13 mouse cellular contexts compared by ENCODE assay signal in genomic region chr2:90566773-90567528, GRCm38 (mm10). TPM values are rescaled to one million over a fixed set of nuclear protein-coding genes. Genes with fewer than 3 reads are reported as not detected.
DNase-seq lines count a peak whose midpoint lies in the region; ATAC-seq lines count a peak whose summit lies in the region.
"Had no signal": no experiment of that assay in that cellular context is flagged by ENCODE, and none has a peak within 500 bp of the region (broad histone marks: within the 10 kb centered on the region; RNA-seq: fewer than 3 reads in every experiment).

No protein-coding gene starts in this region.

- H3K27me3 ChIP-seq in liver, embryonic 16.5 days (ENCODE audit: control insufficient read depth, insufficient read depth, low read depth, low read length): no peaks in the 10 kb centered on the region
- H3K27me3 ChIP-seq: lung, embryonic 15.5 days; neural tube, embryonic 15.5 days had no signal

- H3K9ac ChIP-seq in liver, embryonic 16.5 days (ENCODE audit: low read depth, low read length): no peak overlapping the region
- H3K9ac ChIP-seq: lung, embryonic 15.5 days; neural tube, embryonic 15.5 days had no signal

- no peaks in the 10 kb centered on the region for H3K9me3 ChIP-seq in liver, embryonic 16.5 days (replicated peaks; ENCODE audit: control insufficient read depth, low read length)
- H3K9me3 ChIP-seq: lung, embryonic 15.5 days; neural tube, embryonic 15.5 days had no signal

- H3K36me3 ChIP-seq in liver, embryonic 16.5 days (ENCODE audit: control insufficient read depth, insufficient read depth): no peaks in the 10 kb centered on the region
- H3K36me3 ChIP-seq: lung, embryonic 15.5 days; neural tube, embryonic 15.5 days had no signal

- H3K4me3 ChIP-seq in liver, embryonic 16.5 days (ENCODE audit: low read depth, low read length): no peak overlapping the region
- H3K4me3 ChIP-seq: lung, embryonic 15.5 days; neural tube, embryonic 15.5 days had no signal

- H3K4me2 ChIP-seq in liver, embryonic 16.5 days (ENCODE audit: low read depth, low read length): no peak overlapping the region
- H3K4me2 ChIP-seq: lung, embryonic 15.5 days; neural tube, embryonic 15.5 days had no signal

- H3K27ac ChIP-seq in liver, embryonic 16.5 days (ENCODE audit: low read length): peak overlapping the region; percentile 85
- H3K27ac ChIP-seq: lung, embryonic 15.5 days; neural tube, embryonic 15.5 days had no signal

- peak; percentile 30 for DNase-seq in adrenal gland, postnatal 25 days
- DNase-seq in adrenal gland, adult (ENCODE audit: inconsistent age in 2 of 2, low spot score in 1 of 2): no peak
- DNase-seq in ovary, postnatal 14 days (ENCODE audit: low spot score): peak; percentile 21
- DNase-seq in ovary, postnatal 36 days (ENCODE audit: low spot score): no peak
- peak; percentile 67 for DNase-seq in kidney, adult 11 months
- DNase-seq in lung, postnatal 14 days: no peak
- no peak for DNase-seq in gastrocnemius, postnatal 4 days (ENCODE audit: low spot score in 2 of 2)
- DNase-seq: embryo, embryonic 11 days; gastrocnemius, postnatal 25 days; thymus, postnatal 14 days had no signal

- 52% methylated on average over 8 of the region's 8 CpGs for WGBS in liver, embryonic 16.5 days (ENCODE audit: insufficient replicate concordance)

- ATAC-seq in liver, embryonic 16.5 days (ENCODE audit: low read depth): no peak

- H3K4me1 ChIP-seq in liver, embryonic 16.5 days (ENCODE audit: control insufficient read depth, low read depth, low read length): peaks cover 46% of the 10 kb centered on the region

RNA-seq across cellular contexts. Expression of gene Ptprj, which starts 13.5 kb away (rescaled TPM):
- 16.0 and 17.4 TPM in 2 replicates for total RNA-seq in adrenal gland, postnatal 25 days (2021)
- 2.1 and 2.2 TPM in 2 replicates for polyA plus RNA-seq in liver, embryonic 16.5 days (2015; fragmentation: Nextera tagmentation; extraction: Ambion mirVana)
- 10 to 100 TPM; 12.5 to 12.7 TPM for total RNA-seq in gastrocnemius, postnatal 4 days (2021)

Comparison
In these comparisons a context has a peak if more than half of its experiments do, and no peak if none do; other contexts are left out.
1. DNase-seq: peak in adrenal gland, postnatal 25 days (single experiment), ovary, postnatal 14 days (single experiment) and kidney, adult 11 months (single experiment); none in adrenal gland, adult (0 of 2), ovary, postnatal 36 days (single experiment), lung, postnatal 14 days (single experiment) and gastrocnemius, postnatal 4 days (0 of 2).